Mouse (Mus musculus) intestine, postnatal 0 days (tissue): ENCODE measurements at regions not wholly inside any gene's neighbourhood (a gene's known extent, or its start where the extent isn't known, plus 50 kb on each side); places are given as distances from the start of the nearest gene placed in this dataset.
"Not testable (repeated sequence)": the region's sequence is repeated elsewhere in the genome, so short reads cannot be mapped to it uniquely, and the experiment has no call there.

Experiments
- ATAC-seq: fragments of 200-750 bp; cut with Nextera tagmentation; 2 replicates; pipeline ENCODE4 v1.8.0; 2017; ENCODE audit warnings: mild to moderate bottlenecking, moderate TSS enrichment, moderate library complexity
- H3K27ac ChIP-seq: fragments of 300-500 bp; sonication (generic); 2 replicates; pipeline ENCODE4 v1.5.1; 2014; ENCODE audit warnings: mild to moderate bottlenecking, low read depth, low read length, moderate library complexity
- H3K27me3 ChIP-seq: fragments of 300-500 bp; sonication (generic); replicated peaks from 2 replicates; pipeline ENCODE4 v1.6.1; 2014; ENCODE audit warnings: low read length, mixed read lengths; ENCODE audit not compliant: control insufficient read depth, insufficient read depth
- H3K36me3 ChIP-seq: fragments of 300-500 bp; sonication (generic); 2 replicates; pipeline ENCODE4 v1.6.1; 2014; ENCODE audit warnings: mild to moderate bottlenecking, moderate library complexity; ENCODE audit not compliant: control insufficient read depth, insufficient read depth
- H3K4me1 ChIP-seq: fragments of 300-500 bp; sonication (generic); replicated peaks from 2 replicates; pipeline ENCODE4 v1.6.1; 2014; ENCODE audit warnings: antibody characterized with exemption, low read length, mixed read lengths; ENCODE audit not compliant: control insufficient read depth, insufficient read depth
- H3K4me2 ChIP-seq: fragments of 300-500 bp; sonication (generic); replicated peaks from 2 replicates; pipeline ENCODE4 v1.6.1; 2014; ENCODE audit warnings: low read depth, mild to moderate bottlenecking, moderate library complexity
- H3K4me3 ChIP-seq: fragments of 300-500 bp; sonication (generic); 2 replicates; pipeline ENCODE4 v1.5.1; 2014; ENCODE audit warnings: low read depth, low read length
- H3K9ac ChIP-seq: fragments of 300-500 bp; sonication (generic); 2 replicates; pipeline ENCODE4 v1.6.1; 2014; ENCODE audit warnings: mild to moderate bottlenecking, low read depth, low read length
- H3K9me3 ChIP-seq: fragments of 300-500 bp; sonication (generic); 2 replicates; pipeline ENCODE4 v1.6.1; 2016; ENCODE audit warnings: mixed run types; ENCODE audit not compliant: control insufficient read depth
- WGBS: fragments of 180-500 bp; shearing (Covaris S2); extraction: QIAGEN DNeasy Blood & Tissue Kit; methylation state at CpG from one replicate; pipeline ENCODE4 v1.1.7; 2014; 5-methylcytosine and 5-hydroxymethylcytosine counted together

DNA sequence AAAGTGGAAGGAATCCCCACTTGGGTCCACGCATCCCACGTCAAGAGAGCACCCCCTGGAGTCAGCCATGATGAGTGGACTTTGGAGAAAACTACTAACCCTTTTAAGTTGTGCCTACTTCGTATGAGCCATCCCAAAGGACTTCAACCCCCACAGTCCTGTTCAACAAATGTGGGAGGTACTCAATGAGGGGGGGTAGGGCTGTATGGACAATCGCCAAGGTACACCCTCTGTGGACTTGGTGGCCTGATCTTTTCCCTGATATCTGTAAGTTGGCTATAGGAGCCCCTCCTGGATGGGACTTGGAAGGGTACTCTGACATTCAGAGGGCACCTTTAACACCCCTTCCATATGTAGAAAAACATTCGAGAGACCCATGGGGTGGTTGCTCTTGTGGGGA lies 256.5 kb upstream of the Olfr161 start:
- H3K36me3 ChIP-seq, H3K9me3 ChIP-seq, H3K27ac ChIP-seq, H3K9ac ChIP-seq, H3K27me3 ChIP-seq, H3K4me2 ChIP-seq, H3K4me1 ChIP-seq, H3K4me3 ChIP-seq, ATAC-seq: not testable (repeated sequence)
- WGBS = 88% methylated on average over 5 of the region's 5 CpGs

- H3K27ac ChIP-seq, H3K4me3 ChIP-seq, H3K4me1 ChIP-seq, H3K27me3 ChIP-seq, H3K36me3 ChIP-seq, H3K9ac ChIP-seq, ATAC-seq, H3K9me3 ChIP-seq, H3K4me2 ChIP-seq: not testable (repeated sequence)
- 29% methylated on average over 4 of the region's 4 CpGs for WGBS
These were observed 247.5 kb upstream of the Olfr161 start for GRCm38 (mm10) chr16:3343372-3343771.

- H3K4me1 ChIP-seq, H3K9me3 ChIP-seq, H3K27ac ChIP-seq, H3K27me3 ChIP-seq, H3K4me3 ChIP-seq, H3K9ac ChIP-seq, H3K36me3 ChIP-seq, H3K4me2 ChIP-seq, ATAC-seq: not testable (repeated sequence)
- WGBS = no CpG with 5 or more reads among the region's 1 CpGs
These were observed 246.0 kb upstream of the Olfr161 start for GRCm38 (mm10) chr16:3344725-3345380.

DNA sequence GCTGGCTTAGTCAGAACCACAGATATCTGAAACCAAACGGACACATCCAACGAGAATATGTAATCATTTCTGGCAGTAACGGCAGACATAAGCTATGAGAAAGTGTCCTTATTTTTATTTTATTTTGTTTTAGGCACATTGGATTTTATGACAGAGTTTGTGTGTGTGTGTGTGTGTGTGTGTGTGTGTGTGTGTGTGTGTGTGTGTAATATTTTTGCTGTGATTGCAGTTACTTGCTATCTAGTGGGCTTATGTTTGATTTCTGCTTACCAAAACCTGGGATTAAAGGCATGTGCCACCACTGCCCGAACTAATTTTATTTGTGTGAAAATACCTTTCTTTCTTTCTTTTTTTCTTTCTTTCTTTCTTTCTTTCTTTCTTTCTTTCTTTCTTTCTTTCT lies 241.5 kb upstream of the Olfr161 start:
- WGBS = 80% methylated on average over 1 of the region's 4 CpGs
- not testable (repeated sequence) for H3K27ac ChIP-seq

DNA sequence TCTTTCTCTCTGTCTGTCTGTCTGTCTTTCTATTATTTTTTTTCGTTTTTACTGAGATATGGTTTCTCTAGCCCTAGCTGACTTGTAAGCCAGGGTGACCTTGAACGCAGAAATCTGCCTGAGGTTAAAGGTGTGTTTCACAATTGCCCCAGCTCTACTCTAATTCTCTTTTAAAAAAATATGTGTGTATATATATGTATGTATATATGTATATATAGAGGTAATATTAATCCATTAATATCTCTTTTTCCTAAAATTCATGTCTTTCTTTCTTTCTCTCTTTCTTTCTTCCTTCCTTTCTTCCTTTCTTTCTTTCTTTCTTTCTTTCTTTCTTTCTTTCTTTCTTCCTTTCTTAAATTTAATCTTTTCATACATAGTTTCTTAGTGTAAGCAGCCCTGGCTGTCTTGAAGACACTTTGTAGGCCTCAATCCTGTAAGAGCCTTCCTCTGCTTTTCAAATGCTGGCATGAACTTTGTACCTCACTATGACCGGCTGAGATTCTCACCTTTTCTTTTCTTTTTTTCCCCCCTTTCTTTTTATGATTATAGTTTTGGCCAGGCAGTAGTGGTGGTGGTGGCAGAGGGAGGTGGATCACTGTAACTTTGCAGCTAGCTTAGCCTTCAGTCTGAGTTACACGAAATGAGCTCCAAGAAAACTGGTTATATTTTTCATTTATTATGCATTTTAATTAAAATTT lies 240.8 kb upstream of the Olfr161 start:
- ATAC-seq = peak; percentile 28; the same call in 1 of the 2 replicates
- not testable (repeated sequence) for H3K36me3 ChIP-seq, H3K27ac ChIP-seq, H3K4me3 ChIP-seq, H3K9ac ChIP-seq, H3K4me2 ChIP-seq, H3K4me1 ChIP-seq, H3K9me3 ChIP-seq, H3K27me3 ChIP-seq
- 37% methylated on average over 2 of the region's 4 CpGs for whole genome bisulfite sequencing

More for the DNA sequence above, 241.5 kb upstream of the Olfr161 start:
- not testable (repeated sequence) for H3K4me2 ChIP-seq, H3K9ac ChIP-seq, H3K27me3 ChIP-seq, H3K4me1 ChIP-seq, H3K36me3 ChIP-seq, H3K9me3 ChIP-seq, H3K4me3 ChIP-seq, ATAC-seq

DNA sequence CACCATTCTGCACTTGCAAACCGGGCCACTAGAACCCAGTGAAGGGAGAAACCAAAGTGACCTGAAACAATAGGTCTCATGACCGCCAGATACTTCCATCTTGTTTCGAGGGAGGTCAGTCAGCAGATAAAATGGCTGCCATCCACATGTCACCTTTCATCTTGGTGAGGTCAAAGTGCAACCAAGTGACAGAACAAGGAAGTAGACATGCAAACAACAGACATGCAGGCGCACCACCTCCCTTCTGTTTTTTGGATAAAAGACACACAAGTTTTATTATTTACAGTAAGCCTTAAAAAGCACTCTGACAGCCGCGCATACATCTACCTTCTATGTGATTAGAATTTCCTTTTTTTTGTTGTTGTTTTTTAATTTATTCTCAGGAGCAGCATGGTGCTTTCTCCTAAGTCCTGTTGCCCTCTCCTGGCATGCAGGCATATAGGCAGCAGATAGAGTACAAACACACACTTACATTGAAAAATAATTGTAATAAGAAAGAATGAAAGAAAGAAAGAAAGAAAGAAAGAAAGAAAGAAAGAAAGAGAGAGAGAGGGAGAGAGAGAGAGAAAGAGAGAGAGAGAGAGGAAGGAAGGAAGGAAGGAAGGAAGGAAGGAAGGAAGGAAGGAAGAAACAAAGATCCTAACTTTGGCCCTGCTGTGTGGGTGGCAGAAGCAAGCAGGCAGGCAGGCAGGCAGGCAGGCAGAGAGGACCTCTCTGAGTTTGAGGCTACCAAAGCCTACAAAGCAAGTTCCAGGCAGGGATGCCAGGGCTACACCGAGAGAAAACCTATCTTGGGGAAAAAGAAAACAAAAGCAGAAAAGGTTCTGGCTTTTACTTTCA lies 240.0 kb upstream of the Olfr161 start:
- not testable (repeated sequence) for H3K9ac ChIP-seq, H3K9me3 ChIP-seq, H3K4me1 ChIP-seq, H3K36me3 ChIP-seq, H3K4me3 ChIP-seq, H3K27ac ChIP-seq, H3K4me2 ChIP-seq, H3K27me3 ChIP-seq
- ATAC-seq = peak; percentile 97
- WGBS = 74% methylated on average over 6 of the region's 7 CpGs

DNA sequence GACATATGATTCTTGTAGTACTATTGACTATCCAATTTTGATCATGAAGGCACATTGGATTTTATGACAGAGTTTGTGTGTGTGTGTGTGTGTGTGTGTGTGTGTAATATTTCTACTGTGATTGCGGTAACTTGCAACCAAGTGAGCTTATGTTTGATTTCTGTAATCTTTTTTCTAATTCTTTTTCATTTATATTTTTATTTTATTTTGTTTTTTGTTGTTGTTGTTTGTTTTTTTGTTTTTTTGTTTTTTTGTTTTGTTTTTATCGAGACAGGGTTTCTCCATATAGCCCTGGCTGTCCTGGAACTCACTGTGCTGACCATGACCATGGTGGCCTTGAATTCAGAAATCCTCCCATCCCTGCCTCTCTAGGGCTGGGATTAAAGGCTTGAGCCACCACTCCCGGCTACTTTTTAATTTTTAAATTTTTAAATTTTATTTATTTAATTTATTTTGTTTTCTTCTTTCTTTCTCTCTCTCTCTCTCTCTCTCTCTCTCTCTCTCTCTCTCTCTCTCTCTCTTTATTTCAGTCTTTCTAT lies 239.3 kb upstream of the Olfr161 start:
- WGBS = 68% methylated on average over 3 of the region's 3 CpGs
- not testable (repeated sequence) for H3K4me1 ChIP-seq, H3K27me3 ChIP-seq, H3K36me3 ChIP-seq, H3K9ac ChIP-seq, H3K9me3 ChIP-seq, H3K27ac ChIP-seq, H3K4me3 ChIP-seq, H3K4me2 ChIP-seq
- ATAC-seq = peak; percentile 71; the same call in 1 of the 2 replicates
